Mouse (Mus musculus) hindbrain, embryonic 11.5 days (tissue): ENCODE results near the gene Zfp488. TPM values are rescaled to one million over a fixed set of nuclear protein-coding genes. Genes with fewer than 3 reads are reported as not detected.

Experiments used
- ATAC-seq: fragments of 200-750 bp; cut with Nextera tagmentation; 2 replicates; pipeline ENCODE4 v1.8.0; 2017; ENCODE audit warnings: mild to moderate bottlenecking, moderate TSS enrichment, moderate library complexity; ENCODE audit not compliant: low FRiP score
- DNase-seq: peaks from one replicate; pipeline ENCODE4 v3.0.0-alpha.2; 2015; ENCODE audit warnings: low spot score
- H3K27ac ChIP-seq: fragments of 300-500 bp; sonication (generic); 2 replicates; pipeline ENCODE4 v1.5.1; 2014; ENCODE audit warnings: mild to moderate bottlenecking, low read depth, low read length
- H3K27me3 ChIP-seq: fragments of 300-500 bp; sonication (generic); 2 replicates; pipeline ENCODE4 v1.6.1; 2014; ENCODE audit warnings: mild to moderate bottlenecking, low read length, moderate library complexity, mixed read lengths; ENCODE audit not compliant: control insufficient read depth, insufficient read depth
- H3K36me3 ChIP-seq: fragments of 300-500 bp; sonication (generic); 2 replicates; pipeline ENCODE4 v1.6.1; 2014; ENCODE audit warnings: mild to moderate bottlenecking, low read length, moderate library complexity, mixed read lengths; ENCODE audit not compliant: control insufficient read depth, insufficient read depth
- H3K4me1 ChIP-seq: fragments of 300-500 bp; sonication (generic); replicated peaks from 2 replicates; pipeline ENCODE4 v1.6.1; 2014; ENCODE audit warnings: low read length, mixed read lengths; ENCODE audit not compliant: control insufficient read depth, insufficient read depth
- H3K4me2 ChIP-seq: fragments of 300-500 bp; sonication (generic); replicated peaks from 2 replicates; pipeline ENCODE4 v1.6.1; 2014; ENCODE audit warnings: mild to moderate bottlenecking, low read depth, low read length
- H3K4me3 ChIP-seq: fragments of 300-500 bp; sonication (generic); 2 replicates; pipeline ENCODE4 v1.5.1; 2014; ENCODE audit warnings: low read depth, low read length
- H3K9ac ChIP-seq: fragments of 300-500 bp; sonication (generic); 2 replicates; pipeline ENCODE4 v1.6.1; 2014; ENCODE audit warnings: low read depth, low read length
- H3K9me3 ChIP-seq: fragments of 300-500 bp; sonication (generic); 2 replicates; pipeline ENCODE4 v1.6.1; 2016; ENCODE audit warnings: low read length; ENCODE audit not compliant: control insufficient read depth
- WGBS: fragments of 180-500 bp; shearing (Covaris S2); extraction: QIAGEN DNeasy Blood & Tissue Kit; methylation state at CpG from one replicate; pipeline ENCODE4 v1.1.7; 2014; 5-methylcytosine and 5-hydroxymethylcytosine counted together
- polyA plus RNA-seq: library from polyadenylated mRNA; unstranded; fragments of >200 nt; fragmentation: Nextera tagmentation; extraction: Ambion mirVana; gene quantifications from 2 replicates; pipeline ENCODE4 v1.2.1, GENCODE M21; 2014

Gene Zfp488
- polyA plus RNA-seq, 1 experiment from 2014 or later: 0.20 TPM

DNA sequence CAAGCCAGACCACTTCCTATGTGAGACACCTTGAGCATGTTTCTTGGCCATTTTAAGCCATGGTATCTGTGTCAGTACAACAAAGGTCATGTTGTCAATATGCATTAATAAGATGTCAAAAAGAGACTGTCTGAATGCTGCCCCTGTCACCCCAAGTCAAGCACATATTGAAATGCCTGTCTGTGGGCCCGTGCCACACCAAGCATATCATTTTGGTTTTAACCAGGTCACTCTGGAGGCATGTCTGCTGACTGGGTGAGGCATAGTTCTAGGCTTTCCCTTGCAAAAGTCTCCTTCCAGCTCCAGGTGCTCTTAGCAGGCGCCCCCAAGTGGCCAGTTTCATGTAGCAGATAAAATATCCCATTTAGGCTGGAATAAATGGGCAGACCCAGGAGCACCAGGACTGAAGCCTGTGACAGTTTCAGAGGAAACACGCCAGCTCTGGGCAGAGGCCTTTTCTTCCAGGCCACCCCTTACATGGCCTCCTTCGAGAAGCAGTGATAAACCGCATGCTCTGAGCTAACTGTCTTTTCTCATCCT, 44.7 kb downstream of the Zfp488 start:
- H3K4me1 ChIP-seq: no peaks in the 10 kb centered on the region
- H3K9me3 ChIP-seq: no peaks in the 10 kb centered on the region
- H3K27ac ChIP-seq: no peak overlapping the region
- peaks cover 2% of the 10 kb centered on the region; the same call in 1 of the 2 replicates for H3K27me3 ChIP-seq
- no peaks in the 10 kb centered on the region for H3K36me3 ChIP-seq
- H3K9ac ChIP-seq: no peak overlapping the region
- peak; percentile 80 for DNase-seq
- no peak overlapping the region for H3K4me2 ChIP-seq
- WGBS: 47% methylated on average over 5 of the region's 5 CpGs
- H3K4me3 ChIP-seq: no peak overlapping the region
- ATAC-seq: peak; percentile 51; the same call in 1 of the 2 replicates

DNA sequence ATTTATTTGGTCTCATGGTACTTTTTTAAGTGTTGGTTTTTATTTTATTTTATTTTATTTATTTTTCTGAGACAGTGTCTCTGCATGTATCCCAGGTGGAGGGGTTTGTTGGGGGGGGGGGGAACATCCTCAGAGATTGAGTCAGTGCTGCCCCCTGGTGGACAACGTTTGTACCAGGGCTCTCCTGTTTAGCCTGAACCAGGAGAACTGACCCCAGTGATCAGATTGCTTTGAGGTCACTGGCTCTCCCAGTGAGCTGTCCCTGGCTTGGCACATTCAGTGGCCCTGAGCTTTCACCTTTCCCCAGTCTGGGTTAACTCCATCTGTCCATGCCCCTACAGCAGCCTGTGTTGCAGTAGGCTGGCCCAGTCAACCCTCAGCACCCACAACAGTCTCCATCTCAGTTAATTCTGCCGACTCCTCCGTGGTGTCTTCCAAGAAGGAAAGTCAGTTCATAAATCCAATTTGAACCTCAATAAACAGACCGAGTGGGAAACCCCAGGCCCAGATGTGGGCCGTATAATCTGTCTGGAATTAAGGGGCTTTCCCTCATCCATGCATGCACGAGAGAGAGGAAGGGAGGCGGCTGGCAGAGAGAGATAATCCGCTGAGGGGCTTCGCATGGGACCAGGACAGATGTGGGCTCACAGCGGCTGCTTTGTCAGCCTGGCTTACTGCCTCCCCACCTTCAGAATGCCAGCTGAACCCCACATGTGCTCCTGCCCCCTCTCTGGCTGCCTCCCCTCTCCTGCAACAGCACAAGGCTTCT, 45.4 kb downstream of the Zfp488 start:
- no peaks in the 10 kb centered on the region for H3K4me1 ChIP-seq
- ATAC-seq (peak; percentile 40; the same call in 1 of the 2 replicates), DNase-seq (peak; percentile 73)
- H3K27ac ChIP-seq: no peak overlapping the region
- no peak overlapping the region for H3K9ac ChIP-seq
- no peaks in the 10 kb centered on the region for H3K9me3 ChIP-seq
- WGBS: 75% methylated on average over 10 of the region's 10 CpGs
- peaks cover 2% of the 10 kb centered on the region; the same call in 1 of the 2 replicates for H3K27me3 ChIP-seq
- no peak overlapping the region for H3K4me2 ChIP-seq
- H3K4me3 ChIP-seq: no peak overlapping the region
- no peaks in the 10 kb centered on the region for H3K36me3 ChIP-seq

DNA sequence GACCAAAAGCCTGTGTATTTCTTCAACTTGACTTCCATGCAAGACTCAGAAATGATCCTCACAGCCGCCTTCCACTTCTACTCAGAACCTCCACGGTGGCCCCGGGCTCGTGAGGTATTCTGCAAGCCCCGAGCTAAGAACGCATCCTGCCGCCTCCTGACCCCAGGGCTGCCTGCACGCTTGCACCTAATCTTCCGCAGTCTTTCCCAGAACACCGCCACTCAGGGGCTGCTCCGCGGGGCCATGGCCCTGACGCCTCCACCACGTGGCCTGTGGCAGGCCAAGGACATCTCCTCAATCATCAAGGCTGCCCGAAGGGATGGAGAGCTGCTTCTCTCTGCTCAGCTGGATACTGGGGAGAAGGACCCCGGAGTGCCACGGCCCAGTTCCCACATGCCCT, 46.7 kb downstream of the Zfp488 start:
- DNase-seq (no peak), ATAC-seq (no peak)
- 56% methylated on average over 17 of the region's 17 CpGs for whole genome bisulfite sequencing
- H3K4me1 ChIP-seq: no peaks in the 10 kb centered on the region
- peaks cover 2% of the 10 kb centered on the region; the same call in 1 of the 2 replicates for H3K27me3 ChIP-seq
- H3K4me2 ChIP-seq: no peak overlapping the region
- H3K9ac ChIP-seq: no peak overlapping the region
- H3K9me3 ChIP-seq: no peaks in the 10 kb centered on the region
- H3K4me3 ChIP-seq: no peak overlapping the region
- no peak overlapping the region for H3K27ac ChIP-seq
- no peaks in the 10 kb centered on the region for H3K36me3 ChIP-seq

DNA sequence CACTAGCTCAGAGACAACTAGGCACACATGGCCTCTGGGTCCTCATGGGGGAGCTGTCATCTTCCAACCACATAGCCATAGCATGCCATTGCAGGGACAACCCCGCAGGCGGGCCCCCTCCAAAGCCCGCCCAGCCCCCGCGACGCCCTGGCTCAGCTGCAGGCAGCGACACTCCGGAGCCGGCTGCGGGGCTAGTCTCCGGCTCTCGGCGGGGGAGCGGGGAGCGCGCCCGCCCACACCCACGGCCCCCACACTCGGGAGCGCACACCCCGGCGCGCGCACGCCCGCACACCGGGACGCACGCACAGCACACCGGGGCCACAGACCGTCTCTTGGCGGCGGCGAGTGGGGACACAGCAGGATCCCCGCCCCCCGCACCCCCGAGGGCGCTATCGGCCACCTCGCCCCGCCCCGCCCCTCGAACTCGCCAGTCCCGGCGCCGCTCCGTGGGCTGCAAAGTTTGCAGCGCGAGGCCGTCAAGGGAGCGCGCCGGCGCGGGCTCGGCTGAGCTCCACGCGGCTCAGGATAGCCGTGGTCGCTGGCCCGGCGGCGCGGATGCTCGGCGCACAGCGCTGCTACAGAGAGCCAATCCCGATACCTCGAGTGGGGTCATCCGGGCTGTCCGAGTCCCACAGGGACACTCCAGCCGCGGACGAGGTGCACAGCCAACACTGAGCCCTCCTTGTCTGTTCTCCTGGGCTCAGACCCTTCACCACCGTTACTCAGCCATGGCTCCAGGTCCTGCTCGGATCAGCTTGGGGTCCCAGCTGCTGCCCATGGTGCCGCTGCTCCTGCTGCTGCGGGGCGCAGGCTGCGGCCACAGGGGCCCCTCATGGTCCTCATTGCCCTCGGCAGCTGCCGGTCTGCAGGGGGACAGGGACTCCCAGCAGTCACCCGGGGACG, 55.1 kb downstream of the Zfp488 start, which contains the start of gene Gdf10:
TSS of gene Gdf10 (plus strand) at position 420 of the 903 bp plus-strand sequence.
- peaks cover 33% of the 10 kb centered on the region for H3K27me3 ChIP-seq
- H3K9me3 ChIP-seq: no peaks in the 10 kb centered on the region
- under 1% methylated on average over 66 of the region's 85 CpGs for WGBS
- peak within 1 kb of the TSS; percentile 56 for H3K4me3 ChIP-seq
- H3K36me3 ChIP-seq: no peaks in the 10 kb centered on the region
- ATAC-seq (peak; percentile 78), DNase-seq (peak; percentile 63)
- no peak within 1 kb of the TSS for H3K27ac ChIP-seq
- H3K4me2 ChIP-seq: peak within 1 kb of the TSS; percentile 96
- H3K9ac ChIP-seq: peak within 1 kb of the TSS; percentile 62
- H3K4me1 ChIP-seq: peaks cover 4% of the 10 kb centered on the region

DNA sequence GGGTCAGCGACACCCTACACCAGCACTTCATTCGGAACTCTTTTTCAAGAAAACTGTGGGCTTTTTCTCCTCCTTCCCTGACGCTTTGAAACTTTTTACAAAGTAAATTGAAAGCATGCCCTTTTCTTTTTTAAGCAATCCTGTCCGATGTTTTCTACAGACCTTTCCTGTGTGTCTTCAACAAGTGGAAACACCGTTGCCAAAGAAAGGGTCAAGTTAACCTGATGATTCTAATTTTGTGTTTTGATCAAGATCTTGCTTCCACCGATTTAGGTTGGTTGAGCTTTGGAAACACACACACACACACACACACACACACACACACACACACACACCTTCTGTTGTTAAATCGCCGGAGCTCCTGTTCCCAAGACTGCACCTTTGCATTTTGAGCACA, 55.8 kb downstream of the Zfp488 start:
- H3K9ac ChIP-seq: peak overlapping the region; percentile 62
- no peaks in the 10 kb centered on the region for H3K9me3 ChIP-seq
- H3K4me3 ChIP-seq: peak overlapping the region; percentile 56
- H3K36me3 ChIP-seq: no peaks in the 10 kb centered on the region
- 15% methylated on average over 8 of the region's 8 CpGs for WGBS
- H3K4me1 ChIP-seq: peaks cover 4% of the 10 kb centered on the region
- no peak for ATAC-seq
- no peak overlapping the region for H3K27ac ChIP-seq
- peaks cover 33% of the 10 kb centered on the region for H3K27me3 ChIP-seq
- peak overlapping the region; percentile 96 for H3K4me2 ChIP-seq
- DNase-seq: no peak

DNA sequence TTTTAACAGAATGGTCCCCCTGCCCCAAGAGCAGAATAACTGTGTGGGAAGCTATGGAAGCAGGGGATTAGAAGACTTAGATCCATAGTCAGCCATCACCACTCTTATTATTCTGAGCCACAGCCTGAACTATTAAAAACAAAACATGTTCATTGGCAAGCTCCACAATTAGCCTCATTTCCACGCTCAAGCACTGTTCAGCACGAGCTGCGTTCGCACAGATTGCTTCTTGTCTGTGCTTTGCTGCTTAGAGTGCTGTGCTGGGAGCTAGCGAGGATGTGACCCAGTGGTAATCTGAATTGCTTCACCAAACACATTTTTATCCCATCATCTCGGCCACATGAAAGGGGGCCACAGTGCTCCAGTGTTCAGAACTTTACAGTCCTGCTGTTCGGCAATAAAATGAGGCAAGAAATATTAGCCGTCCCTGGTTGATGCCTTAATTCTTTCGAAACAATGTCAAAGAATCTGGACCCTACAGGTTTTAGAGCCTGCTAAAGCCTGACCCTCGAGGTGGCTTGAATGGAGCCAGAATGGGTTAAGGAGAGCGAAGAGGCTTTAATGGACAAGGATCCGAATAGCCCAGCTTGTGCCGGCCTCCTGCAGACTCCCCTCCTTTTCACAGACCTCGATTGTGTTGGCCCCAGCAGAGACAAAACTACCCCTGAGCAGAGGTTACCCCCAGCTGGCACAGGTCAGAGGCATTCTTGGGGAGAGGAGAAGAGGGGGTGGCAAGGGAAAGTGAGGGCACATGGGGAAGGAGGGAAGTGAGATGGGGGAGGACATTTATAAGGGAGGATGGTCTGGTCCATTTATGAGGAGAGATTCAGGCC, 57.6 kb downstream of the Zfp488 start:
- no peak overlapping the region for H3K4me3 ChIP-seq
- no peaks in the 10 kb centered on the region for H3K36me3 ChIP-seq
- no peak overlapping the region for H3K4me2 ChIP-seq
- peaks cover 33% of the 10 kb centered on the region for H3K27me3 ChIP-seq
- no peaks in the 10 kb centered on the region for H3K9me3 ChIP-seq
- peaks cover 4% of the 10 kb centered on the region for H3K4me1 ChIP-seq
- H3K9ac ChIP-seq: no peak overlapping the region
- peak; percentile 14; the same call in 1 of the 2 replicates for ATAC-seq
- H3K27ac ChIP-seq: no peak overlapping the region
- 15% methylated on average over 14 of the region's 14 CpGs for whole genome bisulfite sequencing
- peak; percentile 24 for DNase-seq
